10 mouse cellular contexts compared by ENCODE assay signal in the genomic region with DNA sequence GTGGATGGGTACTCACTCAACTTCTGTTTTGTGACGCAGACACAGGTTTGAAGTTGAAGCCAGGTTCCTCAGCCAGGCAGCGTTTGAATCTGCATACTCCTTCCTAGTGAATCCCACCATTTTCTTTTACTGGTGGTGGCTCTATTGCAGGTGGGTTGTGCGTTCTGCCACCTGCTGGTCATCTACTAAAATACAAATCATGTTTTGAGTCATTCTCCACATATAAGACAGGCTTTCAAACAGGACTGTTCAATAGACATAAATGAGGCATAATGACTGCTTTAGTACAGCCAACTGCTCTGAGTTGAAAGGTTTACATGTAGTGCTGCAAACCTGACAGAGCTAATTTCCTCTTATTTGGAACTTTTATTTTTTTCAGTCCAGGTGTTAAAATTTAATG.
DNase-seq lines count a peak whose midpoint lies in the region; ATAC-seq and TF ChIP-seq lines count a peak whose summit lies in the region.
"Had no signal": no experiment of that assay in that cellular context is flagged by ENCODE, and none has a peak within 500 bp of the region (broad histone marks: within the 10 kb centered on the region; RNA-seq: fewer than 3 reads in every experiment).

No protein-coding gene starts in this region.

- TF ChIP-seq CTCF in gastrocnemius, adult 2 months (IDR thresholded peaks at IDR 0.05) = peak; percentile 54

- H3K9me3 ChIP-seq in embryonic facial prominence, embryonic 11.5 days (replicated peaks; ENCODE audit: control insufficient read depth, low read length) = no peaks in the 10 kb centered on the region
- no peaks in the 10 kb centered on the region for H3K9me3 ChIP-seq in kidney, embryonic 14.5 days (ENCODE audit: control insufficient read depth, low read length)

- H3K36me3 ChIP-seq in embryonic facial prominence, embryonic 11.5 days (replicated peaks; ENCODE audit: control insufficient read depth, insufficient read depth, low read depth, low read length) = no peaks in the 10 kb centered on the region
- no peaks in the 10 kb centered on the region for H3K36me3 ChIP-seq in splenic B cell, adult 2 months (ENCODE audit: control insufficient read depth, insufficient read depth, low read length, poor library complexity, severe bottlenecking)
- no peaks in the 10 kb centered on the region for H3K36me3 ChIP-seq in kidney, embryonic 14.5 days (ENCODE audit: control insufficient read depth, insufficient read depth, low read length)

- H3K4me1 ChIP-seq in embryonic facial prominence, embryonic 11.5 days (ENCODE audit: control insufficient read depth, insufficient read depth, low read length) = no peaks in the 10 kb centered on the region
- no peaks in the 10 kb centered on the region for H3K4me1 ChIP-seq in kidney, embryonic 14.5 days (ENCODE audit: control insufficient read depth, insufficient read depth, low read length)

- no peak for ATAC-seq in embryonic facial prominence, embryonic 11.5 days (replicated peaks; ENCODE audit: insufficient number of reproducible peaks, low FRiP score, low TSS enrichment, low read depth)
- ATAC-seq in kidney, embryonic 14.5 days (ENCODE audit: low FRiP score, low TSS enrichment) = no peak

- DNase-seq in gastrocnemius, adult 2 months = no peak
- no peak for DNase-seq in gastrocnemius, adult 8-10 months (ENCODE audit: low spot score in 2 of 2)
- peak; percentile 55 for DNase-seq in thymus, postnatal 0 days (ENCODE audit: low spot score)
- DNase-seq in thymus, postnatal 36 days = no peak
- DNase-seq in embryonic facial prominence, embryonic 11.5 days (ENCODE audit: low spot score) = peak; percentile 50
- DNase-seq in splenic B cell, adult 2 months (ENCODE audit: low read depth, low spot score) = peak; percentile 23
- DNase-seq in right cerebral cortex, postnatal 4 days = no peak
- DNase-seq: cerebellum, adult 8-10 months; heart, adult 18-20 months had no signal

- no peak overlapping the region for H3K4me2 ChIP-seq in embryonic facial prominence, embryonic 11.5 days (ENCODE audit: low read depth, low read length)
- H3K4me2 ChIP-seq in kidney, embryonic 14.5 days (replicated peaks; ENCODE audit: low read depth, low read length) = no peak overlapping the region

- no peak overlapping the region for H3K27ac ChIP-seq in gastrocnemius, adult 2 months
- no peak overlapping the region for H3K27ac ChIP-seq in embryonic facial prominence, embryonic 11.5 days (replicated peaks; ENCODE audit: low read depth, low read length)
- H3K27ac ChIP-seq in kidney, embryonic 14.5 days (ENCODE audit: low read depth, low read length) = no peak overlapping the region

- 57% methylated on average over 3 of the region's 3 CpGs for WGBS in embryonic facial prominence, embryonic 11.5 days
- WGBS in kidney, embryonic 14.5 days = 59% methylated on average over 3 of the region's 3 CpGs

- no peak overlapping the region for H3K9ac ChIP-seq in embryonic facial prominence, embryonic 11.5 days (replicated peaks; ENCODE audit: low read length)
- no peak overlapping the region for H3K9ac ChIP-seq in kidney, embryonic 14.5 days (ENCODE audit: low read depth, low read length)

- no peak overlapping the region for H3K4me3 ChIP-seq in gastrocnemius, adult 2 months
- no peak overlapping the region for H3K4me3 ChIP-seq in embryonic facial prominence, embryonic 11.5 days (ENCODE audit: low read depth, low read length)
- no peak overlapping the region for H3K4me3 ChIP-seq in kidney, embryonic 14.5 days (ENCODE audit: low read length)

- intact Hi-C loops in gastrocnemius, adult 2 months (cut with DNase I) = loop anchor here (5.0 kb wide), 1 partner anchor 39 kb away; no protein-coding TSS in a partner anchor

- no peaks in the 10 kb centered on the region for H3K27me3 ChIP-seq in embryonic facial prominence, embryonic 11.5 days (ENCODE audit: control insufficient read depth, insufficient read depth, low read length)
- H3K27me3 ChIP-seq in splenic B cell, adult 2 months (ENCODE audit: control insufficient read depth, insufficient read depth, low read length, poor library complexity, severe bottlenecking) = no peaks in the 10 kb centered on the region
- no peaks in the 10 kb centered on the region for H3K27me3 ChIP-seq in kidney, embryonic 14.5 days (ENCODE audit: control insufficient read depth, insufficient read depth, low read length)

Comparison
In these comparisons a context has a peak if more than half of its experiments do, and no peak if none do; other contexts are left out.
1. DNase-seq: peak in thymus, postnatal 0 days (single experiment), embryonic facial prominence, embryonic 11.5 days (single experiment) and splenic B cell, adult 2 months (single experiment); none in gastrocnemius, adult 2 months (single experiment), gastrocnemius, adult 8-10 months (0 of 2), thymus, postnatal 36 days (0 of 2) and right cerebral cortex, postnatal 4 days (single experiment).